Mouse (Mus musculus) ES-E14 (cell line): ENCODE data around the gene Ptpn20. TPM values are rescaled to one million over a fixed set of nuclear protein-coding genes. Genes with fewer than 3 reads are reported as not detected.

Experiments
- DNase-seq: peaks from one replicate; pipeline ENCODE4 v3.0.0-alpha.2; 2013; ENCODE audit warnings: low read depth, low spot score
- H3K27ac ChIP-seq: 2 replicates; pipeline ENCODE4 v1.5.1; 2012; ENCODE audit warnings: low read depth, mild to moderate bottlenecking, low read length, moderate library complexity, mixed read lengths; ENCODE audit not compliant: poor library complexity, insufficient read depth, severe bottlenecking
- H3K36me3 ChIP-seq: 2 replicates; pipeline ENCODE4 v1.6.1; 2012; ENCODE audit warnings: mild to moderate bottlenecking, low read length, moderate library complexity, mixed read lengths; ENCODE audit not compliant: control insufficient read depth, poor library complexity, insufficient read depth, severe bottlenecking
- H3K4me1 ChIP-seq, 2 experiments: fragments of 150-350 bp in 1 of 2; sonication (generic) in 1 of 2; 2 replicates each; pipeline ENCODE4 v1.6.1; 2012; ENCODE audit warnings: low read length in 2 of 2, mild to moderate bottlenecking in 1 of 2, mixed read lengths in 1 of 2; ENCODE audit not compliant: control insufficient read depth in 2 of 2, insufficient read depth in 2 of 2, poor library complexity in 1 of 2
- H3K4me3 ChIP-seq, 2 experiments: fragments of 150-350 bp in 1 of 2; sonication (generic) in 1 of 2; 2 replicates each; pipeline ENCODE4 v1.5.1; 2012; ENCODE audit warnings: low read length in 2 of 2, low read depth in 1 of 2, mild to moderate bottlenecking in 1 of 2, mixed read lengths in 1 of 2; ENCODE audit not compliant: insufficient read depth in 1 of 2, poor library complexity in 1 of 2, severe bottlenecking in 1 of 2
- H3K9ac ChIP-seq: 2 replicates; pipeline ENCODE4 v1.6.1; 2012; ENCODE audit warnings: low read depth, mild to moderate bottlenecking, low read length, mixed read lengths; ENCODE audit not compliant: poor library complexity, insufficient read depth, severe bottlenecking
- H3K9me3 ChIP-seq: fragments of 150-350 bp; sonication (generic); 2 replicates; pipeline ENCODE4 v1.6.1; 2012; ENCODE audit warnings: low read depth, mild to moderate bottlenecking, low read length; ENCODE audit not compliant: control insufficient read depth, insufficient read depth
- CHD2 ChIP-seq: IDR thresholded peaks from 2 replicates; pipeline ENCODE4 v1.6.1; 2014; ENCODE audit warnings: mild to moderate bottlenecking, low read depth, low read length, inconsistent platforms
- HCFC1 ChIP-seq: IDR thresholded peaks from 2 replicates; pipeline ENCODE4 v1.6.1; 2012; ENCODE audit warnings: low read length, inconsistent platforms, borderline replicate concordance; ENCODE audit not compliant: insufficient read depth
- MAFK ChIP-seq: IDR thresholded peaks from 2 replicates; pipeline ENCODE4 v1.6.1; 2014; ENCODE audit warnings: mild to moderate bottlenecking, low read depth, low read length, inconsistent platforms; ENCODE audit not compliant: insufficient read depth
- ZC3H11A ChIP-seq: IDR thresholded peaks from 2 replicates; pipeline ENCODE4 v1.6.1; 2012; ENCODE audit warnings: low read depth, mild to moderate bottlenecking, inconsistent platforms, low read length, borderline replicate concordance
- ZNF384 ChIP-seq: IDR thresholded peaks from 2 replicates; pipeline ENCODE4 v1.6.1; 2012; ENCODE audit warnings: low read depth, low read length, inconsistent platforms
- in situ Hi-C, 2 experiments: fragments of 600-800 bp; cut with MboI; formaldehyde crosslinking; loops; one replicate each; pipeline ENCODE4 v1.15.1; 2025; ENCODE audit warnings: low sequenced_read_pairs in 2 of 2, inconsistent platforms in 1 of 2; ENCODE audit not compliant: unreplicated experiment in 2 of 2
- total RNA-seq: library from RNA; depleted of rRNA; stranded (reverse); fragments of 300-350 nt; gene quantifications from 2 replicates; pipeline ENCODE4 v1.2.3, GENCODE M21; 2012; rRNA removed

Ptpn20 gene
- total RNA-seq, 1 experiment = 0.54 TPM

- DNase-seq = no peak
- H3K4me1 ChIP-seq = no peaks in the 10 kb centered on the region
- TF ChIP-seq ZC3H11A (no peak), CHD2 (no peak), HCFC1 (no peak), ZNF384 (no peak), MAFK (no peak)
- no peaks in the 10 kb centered on the region for H3K36me3 ChIP-seq
- H3K4me3 ChIP-seq = no peak overlapping the region
- no peaks in the 10 kb centered on the region for H3K9me3 ChIP-seq
- H3K27ac ChIP-seq = no peak overlapping the region
- no peak overlapping the region for H3K9ac ChIP-seq
- in situ Hi-C loops = loop anchor here in 1 of 2 experiments (25.0 kb wide), 1 partner anchor 255 kb away; the partner anchor contains the start of gene Gdf2
These were observed 93.8 kb downstream of the Ptpn20 start for GRCm38 (mm10) chr14:33682768-33683167.

- no peak overlapping the region for H3K27ac ChIP-seq
- no peak overlapping the region for H3K4me3 ChIP-seq
- no peak overlapping the region for H3K9ac ChIP-seq
- in situ Hi-C loops = loop anchor here in 1 of 2 experiments (25.0 kb wide), 1 partner anchor 254 kb away; the partner anchor contains the start of gene Gdf2
- no peak for DNase-seq
- no peaks in the 10 kb centered on the region for H3K4me1 ChIP-seq
- H3K9me3 ChIP-seq = no peaks in the 10 kb centered on the region
- TF ChIP-seq HCFC1 (no peak), CHD2 (no peak), ZNF384 (no peak), MAFK (no peak), ZC3H11A (no peak)
- no peaks in the 10 kb centered on the region for H3K36me3 ChIP-seq
These were observed 94.7 kb downstream of the Ptpn20 start for GRCm38 (mm10) chr14:33683701-33684100.

GRCm38 (mm10) chr14:33687444-33688028 lies 98.5 kb downstream of the Ptpn20 start:
- no peak overlapping the region for H3K27ac ChIP-seq
- H3K4me1 ChIP-seq = no peaks in the 10 kb centered on the region
- no peak overlapping the region for H3K4me3 ChIP-seq
- DNase-seq = no peak
- H3K36me3 ChIP-seq = no peaks in the 10 kb centered on the region
- H3K9me3 ChIP-seq = no peaks in the 10 kb centered on the region
- H3K9ac ChIP-seq = no peak overlapping the region
- no peak for TF ChIP-seq MAFK
- TF ChIP-seq CHD2 = no peak
- no peak for TF ChIP-seq ZNF384
- no peak for TF ChIP-seq ZC3H11A
- TF ChIP-seq HCFC1 = no peak
- in situ Hi-C loops = loop anchor here in 1 of 2 experiments (25.0 kb wide), 1 partner anchor 250 kb away; the partner anchor contains the start of gene Gdf2

- TF ChIP-seq MAFK (no peak), ZNF384 (no peak), ZC3H11A (no peak), CHD2 (no peak), HCFC1 (no peak)
- no peak for DNase-seq
- no peaks in the 10 kb centered on the region for H3K4me1 ChIP-seq
- no peak overlapping the region for H3K4me3 ChIP-seq
- no peak overlapping the region for H3K27ac ChIP-seq
- no peaks in the 10 kb centered on the region for H3K36me3 ChIP-seq
- in situ Hi-C loops = loop anchor here in 1 of 2 experiments (25.0 kb wide), 1 partner anchor 248 kb away; the partner anchor contains the start of gene Gdf2
- no peak overlapping the region for H3K9ac ChIP-seq
- H3K9me3 ChIP-seq = no peaks in the 10 kb centered on the region
These were observed 100.0 kb downstream of the Ptpn20 start for GRCm38 (mm10) chr14:33689044-33689443.

Other genes with a start within 250 kb of the Ptpn20 start
- gene Mapk8, start 142.0 kb upstream of the Ptpn20 start, total RNA-seq = 19.6 and 20.8 TPM in 2 replicates
- not detected in 2 replicates for gene Frmpd2, start 117.5 kb upstream of the Ptpn20 start, total RNA-seq